In the genomic region with DNA sequence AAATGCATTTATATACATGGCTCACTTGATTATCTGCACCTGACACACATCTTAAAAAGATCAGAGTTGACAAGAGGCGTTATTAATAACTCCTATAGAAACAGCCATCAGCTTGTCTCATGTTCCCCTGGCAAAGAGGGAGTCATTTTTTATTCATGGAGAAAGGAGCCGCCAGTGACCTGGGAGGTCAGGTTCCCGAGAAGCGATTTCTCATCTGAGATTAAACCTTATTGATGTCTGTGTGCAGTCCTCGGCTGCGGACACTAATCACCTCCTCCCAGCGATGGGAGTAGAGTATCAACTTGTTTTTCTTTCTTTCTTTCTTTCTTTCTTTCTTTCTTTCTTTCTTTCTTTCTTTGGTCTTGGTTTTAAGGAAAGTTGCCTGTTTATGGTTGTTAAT, we compare ENCODE assay signal across 20 mouse cellular contexts.
DNase-seq lines count a peak whose midpoint lies in the region; ATAC-seq and TF ChIP-seq lines count a peak whose summit lies in the region.
"Had no signal": no experiment of that assay in that cellular context is flagged by ENCODE, and none has a peak within 500 bp of the region (broad histone marks: within the 10 kb centered on the region; RNA-seq: fewer than 3 reads in every experiment).

No protein-coding gene starts in this region.

- TF ChIP-seq CTCF in forebrain, postnatal 0 days (IDR thresholded peaks at IDR 0.05; ENCODE audit: low read depth), result no peak
- no peak for TF ChIP-seq CTCF in brain, embryonic 14.5 days (IDR thresholded peaks at IDR 0.05; ENCODE audit: borderline replicate concordance, extremely low read depth, insufficient read depth, insufficient read length)
- no peak for TF ChIP-seq CTCF in liver, postnatal 0 days (IDR thresholded peaks at IDR 0.05; ENCODE audit: low read depth)

- no peaks in the 10 kb centered on the region for H3K27me3 ChIP-seq in forebrain, embryonic 12.5 days
- H3K27me3 ChIP-seq in forebrain, postnatal 0 days (ENCODE audit: insufficient read depth, low read length), result no peaks in the 10 kb centered on the region
- H3K27me3 ChIP-seq in hindbrain, embryonic 15.5 days, result no peaks in the 10 kb centered on the region
- no peaks in the 10 kb centered on the region for H3K27me3 ChIP-seq in midbrain, embryonic 15.5 days (replicated peaks)
- H3K27me3 ChIP-seq in liver, postnatal 0 days (ENCODE audit: insufficient read depth, low read length), result no peaks in the 10 kb centered on the region
- H3K27me3 ChIP-seq: heart, embryonic 13.5 days; intestine, embryonic 15.5 days; megakaryocyte, embryonic 14.5 days had no signal

- 43% methylated on average over 7 of the region's 7 CpGs for WGBS in forebrain, embryonic 12.5 days
- WGBS in forebrain, postnatal 0 days, result 44% methylated on average over 7 of the region's 7 CpGs
- WGBS in hindbrain, embryonic 15.5 days, result 23% methylated on average over 7 of the region's 7 CpGs
- WGBS in midbrain, embryonic 15.5 days, result 15% methylated on average over 7 of the region's 7 CpGs
- WGBS in liver, postnatal 0 days (ENCODE audit: insufficient replicate concordance), result 72% methylated on average over 7 of the region's 7 CpGs

- ATAC-seq in forebrain, embryonic 12.5 days (ENCODE audit: low FRiP score), result 0 out of 2 replicates have a peak, but pooled peaks have one; percentile 23
- ATAC-seq in forebrain, postnatal 0 days, result no peak
- no peak for ATAC-seq in hindbrain, embryonic 15.5 days (ENCODE audit: low FRiP score, low read depth)
- no peak for ATAC-seq in midbrain, embryonic 15.5 days (replicated peaks)
- ATAC-seq in liver, postnatal 0 days, result no peak
- ATAC-seq: intestine, embryonic 15.5 days had no signal

- no peak overlapping the region for H3K27ac ChIP-seq in forebrain, embryonic 12.5 days
- H3K27ac ChIP-seq in forebrain, postnatal 0 days (ENCODE audit: low read depth, low read length), result no peak overlapping the region
- H3K27ac ChIP-seq in hindbrain, embryonic 15.5 days (replicated peaks), result 0 out of 2 replicates have a peak overlapping the region, but pooled peaks have one; percentile 1
- no peak overlapping the region; the same call in 1 of the 2 replicates for H3K27ac ChIP-seq in midbrain, embryonic 15.5 days
- no peak overlapping the region for H3K27ac ChIP-seq in liver, postnatal 0 days (ENCODE audit: low read depth)
- H3K27ac ChIP-seq: heart, embryonic 13.5 days; intestine, embryonic 15.5 days; limb, embryonic 10.5 days had no signal

- no peak for DNase-seq in forebrain, postnatal 0 days
- DNase-seq in brain, embryonic 14.5 days (ENCODE audit: low read depth), result peak; percentile 61
- no peak for DNase-seq in liver, postnatal 0 days
- no peak for DNase-seq in adrenal gland, postnatal 10 days
- no peak for DNase-seq in gastrocnemius, adult 18-20 months (ENCODE audit: low spot score)
- DNase-seq: adrenal gland, postnatal 25 days; cerebellum, adult 9-10 months; heart, adult 18-20 months; heart, postnatal 36 days; lung, adult 18-20 months; lung, postnatal 14 days; right cerebral cortex, postnatal 14 days had no signal

- no peak for TF ChIP-seq EP300 in liver, postnatal 0 days (IDR thresholded peaks at IDR 0.05; ENCODE audit: low read depth)

- no peaks in the 10 kb centered on the region for H3K36me3 ChIP-seq in forebrain, embryonic 12.5 days (replicated peaks)
- H3K36me3 ChIP-seq in forebrain, postnatal 0 days (ENCODE audit: insufficient read depth), result no peaks in the 10 kb centered on the region
- H3K36me3 ChIP-seq in hindbrain, embryonic 15.5 days, result no peaks in the 10 kb centered on the region
- H3K36me3 ChIP-seq in midbrain, embryonic 15.5 days (replicated peaks), result no peaks in the 10 kb centered on the region
- no peaks in the 10 kb centered on the region for H3K36me3 ChIP-seq in liver, postnatal 0 days (replicated peaks; ENCODE audit: insufficient read depth, low read length)
- H3K36me3 ChIP-seq: G1E; heart, embryonic 13.5 days; intestine, embryonic 15.5 days; limb, embryonic 10.5 days had no signal

- H3K9ac ChIP-seq in forebrain, embryonic 12.5 days, result no peak overlapping the region
- no peak overlapping the region for H3K9ac ChIP-seq in forebrain, postnatal 0 days
- no peak overlapping the region for H3K9ac ChIP-seq in hindbrain, embryonic 15.5 days
- H3K9ac ChIP-seq in midbrain, embryonic 15.5 days, result no peak overlapping the region
- no peak overlapping the region for H3K9ac ChIP-seq in liver, postnatal 0 days (replicated peaks)
- H3K9ac ChIP-seq: heart, embryonic 13.5 days; intestine, embryonic 15.5 days had no signal

- no peak overlapping the region for H3K4me2 ChIP-seq in forebrain, embryonic 12.5 days
- no peak overlapping the region for H3K4me2 ChIP-seq in forebrain, postnatal 0 days (ENCODE audit: low read depth)
- no peak overlapping the region for H3K4me2 ChIP-seq in hindbrain, embryonic 15.5 days
- H3K4me2 ChIP-seq in midbrain, embryonic 15.5 days, result peak overlapping the region; percentile 19; the same call in 1 of the 2 replicates
- no peak overlapping the region for H3K4me2 ChIP-seq in liver, postnatal 0 days (ENCODE audit: low read depth, low read length)
- H3K4me2 ChIP-seq: heart, embryonic 13.5 days; intestine, embryonic 15.5 days had no signal

- no peak overlapping the region for H3K4me3 ChIP-seq in forebrain, embryonic 12.5 days (replicated peaks)
- no peak overlapping the region for H3K4me3 ChIP-seq in forebrain, postnatal 0 days (ENCODE audit: low read depth, low read length)
- H3K4me3 ChIP-seq in hindbrain, embryonic 15.5 days, result no peak overlapping the region
- no peak overlapping the region for H3K4me3 ChIP-seq in midbrain, embryonic 15.5 days
- no peak overlapping the region for H3K4me3 ChIP-seq in liver, postnatal 0 days (ENCODE audit: low read depth, low read length)
- H3K4me3 ChIP-seq: heart, embryonic 13.5 days; intestine, embryonic 15.5 days; limb, embryonic 10.5 days; megakaryocyte, embryonic 14.5 days had no signal

- TF ChIP-seq POLR2A in brain, embryonic 14.5 days (IDR thresholded peaks at IDR 0.05; ENCODE audit: borderline replicate concordance, extremely low read depth, insufficient read depth, insufficient read length, poor library complexity, severe bottlenecking), result no peak

- H3K9me3 ChIP-seq in forebrain, embryonic 12.5 days, result no peaks in the 10 kb centered on the region
- no peaks in the 10 kb centered on the region for H3K9me3 ChIP-seq in forebrain, postnatal 0 days (ENCODE audit: low read length)
- no peaks in the 10 kb centered on the region for H3K9me3 ChIP-seq in hindbrain, embryonic 15.5 days
- H3K9me3 ChIP-seq in midbrain, embryonic 15.5 days, result no peaks in the 10 kb centered on the region
- H3K9me3 ChIP-seq in liver, postnatal 0 days (ENCODE audit: low read length), result no peaks in the 10 kb centered on the region
- H3K9me3 ChIP-seq: intestine, embryonic 15.5 days; limb, embryonic 10.5 days had no signal

- H3K4me1 ChIP-seq in forebrain, embryonic 12.5 days, result peaks cover 8% of the 10 kb centered on the region
- H3K4me1 ChIP-seq in forebrain, postnatal 0 days (ENCODE audit: insufficient read depth), result no peaks in the 10 kb centered on the region
- H3K4me1 ChIP-seq in hindbrain, embryonic 15.5 days (replicated peaks), result peaks cover 11% of the 10 kb centered on the region; the same call in 1 of the 2 replicates
- H3K4me1 ChIP-seq in midbrain, embryonic 15.5 days, result peaks cover 9% of the 10 kb centered on the region
- H3K4me1 ChIP-seq in liver, postnatal 0 days (ENCODE audit: insufficient read depth), result no peaks in the 10 kb centered on the region
- H3K4me1 ChIP-seq: heart, embryonic 13.5 days; intestine, embryonic 15.5 days; limb, embryonic 10.5 days; megakaryocyte, embryonic 14.5 days had no signal
